Mouse (Mus musculus) MEL (cell line): Measurements from ENCODE around the gene Slc25a11. TPM values are rescaled to one million over a fixed set of nuclear protein-coding genes. Genes with fewer than 3 reads are reported as not detected.

Experiments used
- DNase-seq: peaks from one replicate; pipeline ENCODE4 v3.0.0; 2011; ENCODE audit warnings: low read depth, low spot score
- H3K27ac ChIP-seq: 2 replicates; pipeline ENCODE4 v1.5.1; 2012; ENCODE audit warnings: low read depth, mild to moderate bottlenecking, control low read depth, low read length, moderate library complexity; ENCODE audit not compliant: control insufficient read depth
- H3K27me3 ChIP-seq, 2 experiments: fragments of 150-350 bp in 1 of 2; sonication (generic) in 1 of 2; 2 replicates each; pipeline ENCODE4 v1.6.1; 2012; ENCODE audit warnings: low read length in 2 of 2, mild to moderate bottlenecking in 2 of 2, improper control_type of control experiment in 1 of 2, moderate library complexity in 1 of 2; ENCODE audit not compliant: insufficient read depth in 2 of 2, control insufficient read depth in 1 of 2
- H3K36me3 ChIP-seq, 2 experiments: 2 replicates each; pipeline ENCODE4 v1.6.1; 2012 to 2014; ENCODE audit warnings: low read length in 2 of 2, improper control_type of control experiment in 1 of 2, inconsistent platforms in 1 of 2, mild to moderate bottlenecking in 1 of 2; ENCODE audit not compliant: insufficient read depth in 2 of 2, control insufficient read depth in 1 of 2
- H3K4me1 ChIP-seq, 2 experiments: fragments of 150-350 bp in 1 of 2; sonication (generic) in 1 of 2; 2 replicates each; pipeline ENCODE4 v1.6.1; 2012; ENCODE audit warnings: low read length in 2 of 2, improper control_type of control experiment in 1 of 2, mild to moderate bottlenecking in 1 of 2; ENCODE audit not compliant: insufficient read depth in 2 of 2, control insufficient read depth in 1 of 2
- H3K4me3 ChIP-seq, 2 experiments: fragments of 150-350 bp in 1 of 2; sonication (generic) in 1 of 2; 2 replicates each; pipeline ENCODE4 v1.5.1; 2012; ENCODE audit warnings: low read depth in 2 of 2, low read length in 2 of 2, mild to moderate bottlenecking in 2 of 2, moderate library complexity in 2 of 2, control low read depth in 1 of 2, improper control_type of control experiment in 1 of 2; ENCODE audit not compliant: control insufficient read depth in 1 of 2, insufficient read depth in 1 of 2
- H3K79me2 ChIP-seq: 2 replicates; pipeline ENCODE4 v1.6.1; 2012; ENCODE audit warnings: mild to moderate bottlenecking, low read length, moderate library complexity; ENCODE audit not compliant: control insufficient read depth, poor library complexity, insufficient read depth
- H3K9ac ChIP-seq: 2 replicates; pipeline ENCODE4 v1.6.1; 2012; ENCODE audit warnings: low read depth, mild to moderate bottlenecking, control low read depth, low read length, moderate library complexity; ENCODE audit not compliant: control insufficient read depth, poor library complexity, severe bottlenecking
- H3K9me3 ChIP-seq: fragments of 150-350 bp; sonication (generic); replicated peaks from 2 replicates; pipeline ENCODE4 v1.6.1; 2012; ENCODE audit warnings: mild to moderate bottlenecking, low read length, improper control_type of control experiment, moderate library complexity; ENCODE audit not compliant: insufficient read depth
- BHLHE40 ChIP-seq: IDR thresholded peaks from 2 replicates; pipeline ENCODE4 v1.6.1; 2012; ENCODE audit warnings: low read depth, mild to moderate bottlenecking, inconsistent platforms, low read length, improper control_type of control experiment, borderline replicate concordance
- CHD2 ChIP-seq: IDR thresholded peaks from 2 replicates; pipeline ENCODE4 v1.6.1; 2011; ENCODE audit warnings: low read length, improper control_type of control experiment
- E2F4 ChIP-seq: IDR thresholded peaks from 2 replicates; pipeline ENCODE4 v1.6.1; 2011; ENCODE audit warnings: low read depth, low read length, improper control_type of control experiment, borderline replicate concordance
- ELF1 ChIP-seq: IDR thresholded peaks from 2 replicates; pipeline ENCODE4 v1.6.1; 2014; ENCODE audit warnings: low read depth, mild to moderate bottlenecking, inconsistent platforms, low read length, improper control_type of control experiment, moderate library complexity
- ETS1 ChIP-seq: IDR thresholded peaks from 2 replicates; pipeline ENCODE4 v1.6.1; 2012; ENCODE audit warnings: low read depth, mild to moderate bottlenecking, inconsistent platforms, low read length, improper control_type of control experiment, moderate library complexity
- GATA1 ChIP-seq: IDR thresholded peaks from 2 replicates; pipeline ENCODE4 v1.6.1; 2011; ENCODE audit warnings: low read depth, low read length, improper control_type of control experiment
- HCFC1 ChIP-seq: IDR thresholded peaks from 2 replicates; pipeline ENCODE4 v1.6.1; 2012; ENCODE audit warnings: low read depth, mild to moderate bottlenecking, inconsistent platforms, low read length, improper control_type of control experiment, moderate library complexity
- KAT2A ChIP-seq: conservative IDR thresholded peaks from 2 replicates; pipeline ENCODE4 v1.6.1; 2012; ENCODE audit warnings: low read depth, low read length, improper control_type of control experiment, inconsistent platforms
- MAZ ChIP-seq: IDR thresholded peaks from 2 replicates; pipeline ENCODE4 v1.6.1; 2012; ENCODE audit warnings: low read depth, mild to moderate bottlenecking, inconsistent platforms, low read length, improper control_type of control experiment
- MEF2A ChIP-seq: IDR thresholded peaks from 2 replicates; pipeline ENCODE4 v1.6.1; 2014; ENCODE audit warnings: low read depth, mild to moderate bottlenecking, inconsistent platforms, low read length, improper control_type of control experiment; ENCODE audit not compliant: poor library complexity, insufficient replicate concordance, severe bottlenecking; ENCODE audit errors: extremely low read depth
- MXI1 ChIP-seq: IDR thresholded peaks from 2 replicates; pipeline ENCODE4 v1.6.1; 2011; ENCODE audit warnings: mild to moderate bottlenecking, low read depth, low read length, improper control_type of control experiment
- MYB ChIP-seq: IDR thresholded peaks from 2 replicates; pipeline ENCODE4 v1.6.1; 2011; ENCODE audit warnings: mild to moderate bottlenecking, low read depth, low read length, improper control_type of control experiment
- MYC ChIP-seq: IDR thresholded peaks from 2 replicates; pipeline ENCODE4 v1.6.1; 2011; ENCODE audit warnings: low read depth, mild to moderate bottlenecking, low read length, improper control_type of control experiment, moderate library complexity
- NELFE ChIP-seq: IDR thresholded peaks from 2 replicates; pipeline ENCODE4 v1.6.1; 2011; ENCODE audit warnings: low read depth, low read length, improper control_type of control experiment
- NRF1 ChIP-seq: IDR thresholded peaks from 2 replicates; pipeline ENCODE4 v1.6.1; 2014; ENCODE audit warnings: low read depth, mild to moderate bottlenecking, inconsistent platforms, low read length, improper control_type of control experiment, moderate library complexity; ENCODE audit not compliant: poor library complexity, insufficient read depth, severe bottlenecking
- POLR2A ChIP-seq, 2 experiments: IDR thresholded peaks; 2 replicates each; pipeline ENCODE4 v1.6.1; 2011 to 2012; ENCODE audit warnings: low read length in 2 of 2, mild to moderate bottlenecking in 2 of 2, control low read depth in 1 of 2, improper control_type of control experiment in 1 of 2, low read depth in 1 of 2, moderate library complexity in 1 of 2; ENCODE audit not compliant: control insufficient read depth in 1 of 2, insufficient read depth in 1 of 2, poor library complexity in 1 of 2
- POLR2AphosphoS2 ChIP-seq: IDR thresholded peaks from 2 replicates; pipeline ENCODE4 v1.6.1; 2011; ENCODE audit warnings: low read length, improper control_type of control experiment
- POLR2AphosphoS5 ChIP-seq: IDR thresholded peaks from 2 replicates; pipeline ENCODE4 v1.6.1; 2012; ENCODE audit warnings: low read depth, borderline replicate concordance, mild to moderate bottlenecking, inconsistent platforms, low read length, moderate library complexity, mixed read lengths
- RAD21 ChIP-seq: IDR thresholded peaks from 2 replicates; pipeline ENCODE4 v1.6.1; 2011; ENCODE audit warnings: mild to moderate bottlenecking, low read depth, low read length, improper control_type of control experiment
- RCOR1 ChIP-seq: IDR thresholded peaks from 2 replicates; pipeline ENCODE4 v1.6.1; 2012; ENCODE audit warnings: low read depth, mild to moderate bottlenecking, inconsistent platforms, low read length, improper control_type of control experiment
- SIN3A ChIP-seq: IDR thresholded peaks from 2 replicates; pipeline ENCODE4 v1.6.1; 2012; ENCODE audit warnings: low read length, improper control_type of control experiment, inconsistent platforms
- SMC3 ChIP-seq: IDR thresholded peaks from 2 replicates; pipeline ENCODE4 v1.6.1; 2011; ENCODE audit warnings: low read depth, low read length, improper control_type of control experiment
- TAL1 ChIP-seq: IDR thresholded peaks from 2 replicates; pipeline ENCODE4 v1.6.1; 2012; ENCODE audit warnings: mild to moderate bottlenecking, inconsistent platforms, low read length, moderate library complexity, mixed read lengths
- TBP ChIP-seq: IDR thresholded peaks from 2 replicates; pipeline ENCODE4 v1.8.0; 2011; ENCODE audit warnings: low read depth, low read length, improper control_type of control experiment
- TCF12 ChIP-seq: IDR thresholded peaks from 2 replicates; pipeline ENCODE4 v1.6.1; 2014; ENCODE audit warnings: low read depth, mild to moderate bottlenecking, inconsistent platforms, low read length, improper control_type of control experiment, moderate library complexity
- UBTF ChIP-seq: IDR thresholded peaks from 2 replicates; pipeline ENCODE4 v1.6.1; 2012; ENCODE audit warnings: low read depth, mild to moderate bottlenecking, inconsistent platforms, low read length, improper control_type of control experiment, moderate library complexity, borderline replicate concordance; ENCODE audit not compliant: insufficient read depth
- USF1 ChIP-seq: IDR thresholded peaks from 2 replicates; pipeline ENCODE4 v1.6.1; 2014; ENCODE audit warnings: low read depth, mild to moderate bottlenecking, inconsistent platforms, low read length, improper control_type of control experiment, moderate library complexity
- ZC3H11A ChIP-seq: IDR thresholded peaks from 2 replicates; pipeline ENCODE4 v1.6.1; 2012; ENCODE audit warnings: low read depth, mild to moderate bottlenecking, inconsistent platforms, low read length, improper control_type of control experiment
- ZMIZ1 ChIP-seq: IDR thresholded peaks from 2 replicates; pipeline ENCODE4 v1.6.1; 2012; ENCODE audit warnings: low read depth, mild to moderate bottlenecking, inconsistent platforms, low read length, improper control_type of control experiment, moderate library complexity
- ZNF384 ChIP-seq: IDR thresholded peaks from 2 replicates; pipeline ENCODE4 v1.6.1; 2012; ENCODE audit warnings: low read depth, mild to moderate bottlenecking, inconsistent platforms, low read length, improper control_type of control experiment
- polyA plus RNA-seq, 2 experiments: library from polyadenylated mRNA; stranded (reverse) in 1 of 2; unstranded in 1 of 2; fragments of >175 nt in 1 of 2; fragments of >200 nt in 1 of 2; gene quantifications; 2 replicates each; pipeline versions ENCODE4 v1.2.1 to v1.2.4; 2012; ENCODE audit warnings: low replicate concordance in 2 of 2, low read depth in 1 of 2; ENCODE audit not compliant: insufficient read length in 2 of 2, insufficient read depth in 1 of 2, missing spikeins in 1 of 2
- total RNA-seq: library from RNA; depleted of rRNA; stranded (reverse); fragments of 300-350 nt; gene quantifications from 2 replicates; pipeline ENCODE4 v1.2.3, GENCODE M21; 2012

Slc25a11 gene
- total and polyA plus RNA-seq, 3 experiments: 96.3 to 145 (median 114) TPM

DNA sequence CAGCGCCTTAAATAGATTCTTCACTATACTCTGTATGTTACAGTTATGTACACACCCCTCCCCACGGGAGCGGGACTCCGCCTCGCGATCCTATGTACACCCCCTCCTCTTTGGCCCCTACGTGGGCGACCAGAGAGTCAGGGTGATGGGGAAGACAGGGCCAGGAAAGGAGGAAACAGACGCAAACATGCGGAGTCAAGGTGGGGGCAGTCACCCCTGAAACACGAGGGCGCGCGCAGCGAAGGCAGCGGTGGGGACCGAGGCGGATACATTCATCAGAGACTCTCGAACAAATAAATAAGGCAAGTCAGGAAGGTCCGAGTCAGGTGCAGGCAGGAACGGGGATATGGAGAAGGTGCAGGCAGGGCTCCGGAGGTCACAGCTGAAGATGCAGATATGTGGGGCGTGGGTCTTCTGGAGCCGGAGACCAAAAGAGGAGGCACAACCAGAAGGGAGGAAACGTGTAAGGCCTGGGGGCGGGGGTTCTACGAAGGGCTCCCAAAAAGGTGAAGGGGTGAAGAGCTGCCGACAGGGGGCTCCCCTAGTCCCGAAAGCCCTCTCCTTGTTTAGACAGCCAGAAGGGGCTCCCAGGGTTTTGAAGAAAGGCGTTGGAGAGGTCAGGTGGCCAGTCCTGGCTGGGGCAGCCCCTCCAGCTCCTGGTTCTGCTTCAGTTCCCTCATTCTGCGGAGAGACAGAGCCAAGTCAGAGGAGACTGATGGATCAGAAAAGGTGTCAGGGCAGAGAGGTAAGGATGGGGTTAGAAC lies 22.5 kb upstream of the Slc25a11 start (continued):
- TF ChIP-seq POLR2AphosphoS2: no peak

DNA sequence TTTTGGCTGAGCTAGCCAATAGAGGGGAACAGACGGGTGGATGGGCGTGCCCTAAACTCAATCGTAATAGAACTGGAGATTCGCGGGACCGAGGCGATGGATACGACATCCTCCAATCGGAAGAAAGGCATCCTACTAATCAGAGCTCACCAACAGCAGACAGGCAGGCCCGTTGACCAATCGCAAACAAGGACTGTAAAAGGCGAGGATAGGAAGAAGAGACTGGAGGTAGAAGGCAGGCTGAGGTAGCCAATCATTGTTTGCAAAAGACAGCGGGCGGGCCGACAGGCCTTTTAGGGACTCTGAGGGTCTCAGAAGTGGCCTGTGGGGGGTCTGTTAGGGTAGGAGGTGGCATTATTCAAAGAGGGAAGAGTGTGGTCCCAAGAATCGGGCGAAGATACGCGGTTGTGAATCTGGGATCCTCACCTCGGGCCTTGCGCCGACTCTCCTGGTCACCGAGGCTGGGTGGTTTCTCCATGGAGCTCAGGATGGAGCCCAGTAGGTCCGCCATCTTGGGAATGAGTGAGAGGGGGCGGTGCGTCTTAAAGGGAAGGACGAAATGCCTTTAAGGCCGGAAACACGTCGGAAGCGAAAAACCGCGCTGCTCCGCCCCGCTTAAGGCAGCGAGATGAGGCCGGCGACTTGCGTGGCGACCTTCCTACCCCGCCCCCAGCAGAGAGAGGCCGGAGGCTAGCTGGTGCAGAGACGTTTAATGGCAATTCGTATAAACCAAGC lies 21.7 kb upstream of the Slc25a11 start, which contains the start of gene Spag7:
Gene Spag7 (minus strand): TSS at position 646 of the 735 bp plus-strand sequence.
- peak within 1 kb of the TSS; percentile 90 for H3K9ac ChIP-seq
- no peaks in the 10 kb centered on the region for H3K27me3 ChIP-seq
- no peaks in the 10 kb centered on the region for H3K9me3 ChIP-seq
- H3K4me3 ChIP-seq: peak within 1 kb of the TSS; percentile 75 to 87
- DNase-seq: peak; percentile 100
- peaks cover 0 to 11% of the 10 kb centered on the region in 2 experiments; a peak in 2 of 4 replicates for H3K36me3 ChIP-seq
- H3K27ac ChIP-seq: peak within 1 kb of the TSS; percentile 97
- H3K79me2 ChIP-seq: peaks cover 18% of the 10 kb centered on the region
- peaks cover 2 to 24% of the 10 kb centered on the region in 2 experiments; a peak in 3 of 4 replicates for H3K4me1 ChIP-seq
- TF ChIP-seq KAT2A (peak; percentile 58; the same call in 1 of the 2 replicates), ZMIZ1 (peak; percentile 69; the same call in 1 of the 2 replicates), ELF1 (peak; percentile 81), UBTF (no peak), MAZ (peak; percentile 51; the same call in 1 of the 2 replicates), HCFC1 (peak; percentile 80), MEF2A (no peak), GATA1 (peak; percentile 64; the same call in 1 of the 2 replicates), RCOR1 (peak; percentile 57; the same call in 1 of the 2 replicates), USF1 (no peak), MYC (peak; percentile 70), ZC3H11A (no peak), SMC3 (no peak), MYB (no peak), TCF12 (peak; percentile 67), MXI1 (peak; percentile 16; the same call in 1 of the 2 replicates), TAL1 (no peak), POLR2AphosphoS2 (peak; percentile 84), BHLHE40 (no peak), NRF1 (peak; percentile 49; the same call in 1 of the 2 replicates), RAD21 (no peak), POLR2A (IDR thresholded peaks at IDR 0.05; ENCODE audit: control insufficient read depth in 1 of 2, insufficient read depth in 1 of 2, low read depth in 1 of 2, low read length in 2 of 2, poor library complexity in 1 of 2) (peak; percentile 87 to 93), SIN3A (peak; percentile 38), ZNF384 (no peak), NELFE (peak; percentile 89), ETS1 (peak; percentile 55; the same call in 1 of the 2 replicates), TBP (peak; percentile 92), POLR2AphosphoS5 (0 out of 2 replicates have a peak, but pooled peaks have one; percentile 19), CHD2 (peak; percentile 93), E2F4 (0 out of 2 replicates have a peak, but pooled peaks have one; percentile 27)
